Mouse (Mus musculus): ENCODE results near the gene Ska3. TPM values are rescaled to one million over a fixed set of nuclear protein-coding genes. Genes with fewer than 3 reads are reported as not detected.
A peak's percentile ranks its signal among the peaks of the same experiment; 100 is the strongest.

The Ska3 gene
- polyA plus RNA-seq, 1 experiment: not detected

- H3K4me1 ChIP-seq (ENCODE audit: control insufficient read depth, insufficient read depth, low read length): no peaks in the 10 kb centered on the region
- H3K27ac ChIP-seq (ENCODE audit: insufficient read depth, low read depth, low read length): no peak overlapping the region
- 64% methylated on average over 5 of the region's 5 CpGs for WGBS
- no peak overlapping the region for H3K4me3 ChIP-seq (ENCODE audit: insufficient read depth, low read depth, low read length)
- TF ChIP-seq CTCF (IDR thresholded peaks at IDR 0.05; ENCODE audit: insufficient read depth, low read depth, low read length) (no peak), POLR2A (IDR thresholded peaks at IDR 0.05; ENCODE audit: insufficient read depth, low read depth, low read length) (no peak)
Measured at GRCm38 (mm10) chr14:57808558-57808957, 17.4 kb downstream of the Ska3 start.

GRCm38 (mm10) chr14:57803731-57804130 lies 22.3 kb downstream of the Ska3 start:
- H3K4me3 ChIP-seq (ENCODE audit: insufficient read depth, low read depth, low read length): no peak overlapping the region
- TF ChIP-seq POLR2A (IDR thresholded peaks at IDR 0.05; ENCODE audit: insufficient read depth, low read depth, low read length): no peak
- TF ChIP-seq CTCF (IDR thresholded peaks at IDR 0.05; ENCODE audit: insufficient read depth, low read depth, low read length): no peak
- H3K27ac ChIP-seq (ENCODE audit: insufficient read depth, low read depth, low read length): no peak overlapping the region
- 87% methylated on average over 4 of the region's 4 CpGs for WGBS
- H3K4me1 ChIP-seq (ENCODE audit: control insufficient read depth, insufficient read depth, low read length): peaks cover 6% of the 10 kb centered on the region

GRCm38 (mm10) chr14:57797991-57798931 lies 27.7 kb downstream of the Ska3 start, which contains the start of gene Sap18:
Gene Sap18, plus strand, starts transcription at chr14:57798180.
- TF ChIP-seq POLR2A (IDR thresholded peaks at IDR 0.05; ENCODE audit: insufficient read depth, low read depth, low read length) (peak; percentile 64; the same call in 1 of the 2 replicates), CTCF (IDR thresholded peaks at IDR 0.05; ENCODE audit: insufficient read depth, low read depth, low read length) (no peak)
- Histone ChIP-seq H3K27ac (ENCODE audit: insufficient read depth, low read depth, low read length) (peak within 1 kb of the TSS; percentile 47), H3K4me3 (ENCODE audit: insufficient read depth, low read depth, low read length) (peak within 1 kb of the TSS; percentile 98), H3K4me1 (ENCODE audit: control insufficient read depth, insufficient read depth, low read length) (peaks cover 6% of the 10 kb centered on the region)
- WGBS: under 1% methylated on average over 94 of the region's 99 CpGs

GRCm38 (mm10) chr14:57797551-57797950 lies 28.4 kb downstream of the Ska3 start:
- no peak overlapping the region; the same call in 1 of the 2 replicates for H3K27ac ChIP-seq (ENCODE audit: insufficient read depth, low read depth, low read length)
- peaks cover 6% of the 10 kb centered on the region for H3K4me1 ChIP-seq (ENCODE audit: control insufficient read depth, insufficient read depth, low read length)
- no peak overlapping the region; the same call in 1 of the 2 replicates for H3K4me3 ChIP-seq (ENCODE audit: insufficient read depth, low read depth, low read length)
- WGBS: 10% methylated on average over 7 of the region's 7 CpGs
- TF ChIP-seq CTCF (IDR thresholded peaks at IDR 0.05; ENCODE audit: insufficient read depth, low read depth, low read length): no peak
- no peak for TF ChIP-seq POLR2A (IDR thresholded peaks at IDR 0.05; ENCODE audit: insufficient read depth, low read depth, low read length)

GRCm38 (mm10) chr14:57791171-57791570 lies 34.8 kb downstream of the Ska3 start:
- TF ChIP-seq POLR2A (IDR thresholded peaks at IDR 0.05; ENCODE audit: insufficient read depth, low read depth, low read length): no peak
- TF ChIP-seq CTCF (IDR thresholded peaks at IDR 0.05; ENCODE audit: insufficient read depth, low read depth, low read length): no peak
- Histone ChIP-seq H3K4me3 (ENCODE audit: insufficient read depth, low read depth, low read length) (no peak overlapping the region), H3K4me1 (ENCODE audit: control insufficient read depth, insufficient read depth, low read length) (no peaks in the 10 kb centered on the region), H3K27ac (ENCODE audit: insufficient read depth, low read depth, low read length) (no peak overlapping the region)
- WGBS: 79% methylated on average over 4 of the region's 4 CpGs

GRCm38 (mm10) chr14:57789759-57790158 lies 36.2 kb downstream of the Ska3 start:
- WGBS: 95% methylated on average over 9 of the region's 9 CpGs
- H3K27ac ChIP-seq (ENCODE audit: insufficient read depth, low read depth, low read length): no peak overlapping the region
- H3K4me3 ChIP-seq (ENCODE audit: insufficient read depth, low read depth, low read length): no peak overlapping the region
- H3K4me1 ChIP-seq (ENCODE audit: control insufficient read depth, insufficient read depth, low read length): no peaks in the 10 kb centered on the region
- no peak for TF ChIP-seq CTCF (IDR thresholded peaks at IDR 0.05; ENCODE audit: insufficient read depth, low read depth, low read length)
- TF ChIP-seq POLR2A (IDR thresholded peaks at IDR 0.05; ENCODE audit: insufficient read depth, low read depth, low read length): no peak

GRCm38 (mm10) chr14:57789311-57789710 lies 36.7 kb downstream of the Ska3 start:
- Histone ChIP-seq H3K4me1 (ENCODE audit: control insufficient read depth, insufficient read depth, low read length) (no peaks in the 10 kb centered on the region), H3K27ac (ENCODE audit: insufficient read depth, low read depth, low read length) (no peak overlapping the region), H3K4me3 (ENCODE audit: insufficient read depth, low read depth, low read length) (no peak overlapping the region)
- WGBS: 93% methylated on average over 2 of the region's 2 CpGs
- TF ChIP-seq POLR2A (IDR thresholded peaks at IDR 0.05; ENCODE audit: insufficient read depth, low read depth, low read length): no peak
- TF ChIP-seq CTCF (IDR thresholded peaks at IDR 0.05; ENCODE audit: insufficient read depth, low read depth, low read length): no peak

GRCm38 (mm10) chr14:57787406-57787805 lies 38.6 kb downstream of the Ska3 start:
- H3K4me1 ChIP-seq (ENCODE audit: control insufficient read depth, insufficient read depth, low read length): no peaks in the 10 kb centered on the region
- no peak overlapping the region for H3K27ac ChIP-seq (ENCODE audit: insufficient read depth, low read depth, low read length)
- 53% methylated on average over 4 of the region's 4 CpGs for WGBS
- H3K4me3 ChIP-seq (ENCODE audit: insufficient read depth, low read depth, low read length): no peak overlapping the region
- TF ChIP-seq POLR2A (IDR thresholded peaks at IDR 0.05; ENCODE audit: insufficient read depth, low read depth, low read length): no peak
- no peak for TF ChIP-seq CTCF (IDR thresholded peaks at IDR 0.05; ENCODE audit: insufficient read depth, low read depth, low read length)

GRCm38 (mm10) chr14:57772157-57772815 lies 53.7 kb downstream of the Ska3 start:
- no peak for TF ChIP-seq CTCF (IDR thresholded peaks at IDR 0.05; ENCODE audit: insufficient read depth, low read depth, low read length)
- TF ChIP-seq POLR2A (IDR thresholded peaks at IDR 0.05; ENCODE audit: insufficient read depth, low read depth, low read length): no peak
- no peak overlapping the region for H3K4me3 ChIP-seq (ENCODE audit: insufficient read depth, low read depth, low read length)
- H3K27ac ChIP-seq (ENCODE audit: insufficient read depth, low read depth, low read length): no peak overlapping the region
- WGBS: 86% methylated on average over 6 of the region's 6 CpGs
- H3K4me1 ChIP-seq (ENCODE audit: control insufficient read depth, insufficient read depth, low read length): no peaks in the 10 kb centered on the region

Measured in olfactory bulb, adult 2 months (tissue).